Mouse (Mus musculus): ENCODE results near the gene Atrnl1.

- no peak for TF ChIP-seq POLR2A (IDR thresholded peaks at IDR 0.05; ENCODE audit: low read depth, low read length)
- TF ChIP-seq CTCF (IDR thresholded peaks at IDR 0.05; ENCODE audit: extremely low read depth, insufficient read length, insufficient replicate concordance, low read depth, low read length) = no peak
Observed at GRCm38 (mm10) chr19:57592355-57592754, 18.5 kb upstream of the Atrnl1 start.

Data from small intestine, adult 2 months (tissue).